Mouse (Mus musculus): Measurements from ENCODE around the gene Pdzd2.

DNA sequence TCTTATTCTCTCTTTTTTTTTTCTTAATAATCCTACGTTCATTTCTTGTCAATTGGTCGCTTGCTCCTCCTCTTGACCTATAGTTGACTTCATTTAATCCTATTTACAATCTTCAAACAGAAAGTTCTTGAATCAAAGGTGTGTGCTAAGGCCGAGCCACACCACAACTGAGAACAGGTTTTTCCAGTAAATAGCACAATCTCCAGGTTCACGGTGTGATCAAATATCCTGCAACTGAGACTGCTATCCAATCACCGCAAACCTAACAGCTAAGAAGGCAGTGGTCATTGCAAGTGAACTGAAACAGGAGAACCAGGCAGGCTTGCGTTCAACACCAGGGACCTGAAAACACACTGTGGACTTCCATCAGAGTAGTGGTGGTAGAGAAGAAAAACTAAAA is 313.4 kb downstream of the Pdzd2 start:
- TF ChIP-seq GATA1 (IDR thresholded peaks at IDR 0.05; ENCODE audit: low read length) (no peak), TAL1 (IDR thresholded peaks at IDR 0.05; ENCODE audit: low read length) (no peak)
